Mouse (Mus musculus): ENCODE measurements around the gene Tbcc.

DNA sequence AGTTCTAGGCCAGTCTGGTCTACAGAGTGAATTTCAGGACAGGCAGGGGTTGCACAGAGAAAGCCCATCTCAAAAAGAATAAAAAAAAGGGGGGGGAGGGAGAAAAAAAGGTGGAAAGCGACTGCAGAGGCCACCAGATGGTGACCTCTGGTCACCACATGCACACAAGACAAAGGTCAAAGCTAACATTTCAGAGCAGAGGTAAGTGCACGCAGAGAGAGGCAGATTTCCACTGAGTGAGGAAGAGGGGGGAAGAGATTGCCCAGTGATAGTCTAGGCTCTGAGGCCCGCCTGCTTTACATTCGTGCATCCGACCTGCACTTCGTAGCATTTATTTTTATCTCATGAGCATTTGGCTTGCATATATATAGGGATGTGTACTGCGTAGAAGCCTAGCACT, 17.7 kb upstream of the Tbcc start:
- TF ChIP-seq CTCF (IDR thresholded peaks at IDR 0.05; ENCODE audit: extremely low read depth, insufficient read depth, insufficient read length, insufficient replicate concordance) = no peak
- TF ChIP-seq POLR2A (IDR thresholded peaks at IDR 0.05; ENCODE audit: low read depth, low read length) = no peak
